Mouse (Mus musculus): ENCODE results near the gene Cubn. TPM values are rescaled to one million over a fixed set of nuclear protein-coding genes. Genes with fewer than 3 reads are reported as not detected.

The Cubn gene
- total RNA-seq, 2 experiments from 2014 or later, result not detected

DNA sequence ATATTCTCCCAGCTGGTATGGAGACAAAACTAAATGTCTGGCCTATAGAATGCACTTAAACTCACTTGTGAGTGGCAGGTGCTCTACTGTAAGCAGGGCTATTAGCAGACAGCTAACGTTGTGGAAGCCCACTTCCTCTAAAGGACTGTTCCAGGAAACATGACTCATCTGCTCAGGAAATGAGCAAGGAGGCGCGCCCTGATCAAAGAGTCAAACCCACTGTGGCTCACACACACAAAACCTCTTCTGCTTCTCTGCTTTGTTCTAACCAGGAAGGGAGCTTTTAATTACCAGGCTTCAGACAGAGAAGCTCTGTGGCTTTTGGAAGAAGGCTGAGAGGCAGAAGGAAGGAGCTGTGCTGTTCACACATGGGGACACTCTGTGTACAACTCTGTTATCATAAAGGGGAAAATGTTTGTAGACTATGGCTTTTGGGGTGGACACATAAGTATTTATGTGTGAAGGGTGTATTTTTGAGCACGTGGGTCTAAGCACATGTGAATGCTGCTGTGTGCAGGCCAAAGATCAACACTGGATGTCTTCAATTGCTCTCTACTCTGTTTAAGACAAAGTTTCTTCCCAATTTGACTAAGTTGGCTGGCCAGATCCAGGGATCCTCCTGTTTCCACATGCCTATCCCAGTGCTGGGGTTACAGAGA lies 78.0 kb downstream of the Cubn start:
- ATAC-seq (replicated peaks; ENCODE audit: low FRiP score, poor library complexity, severe bottlenecking), result no peak

DNA sequence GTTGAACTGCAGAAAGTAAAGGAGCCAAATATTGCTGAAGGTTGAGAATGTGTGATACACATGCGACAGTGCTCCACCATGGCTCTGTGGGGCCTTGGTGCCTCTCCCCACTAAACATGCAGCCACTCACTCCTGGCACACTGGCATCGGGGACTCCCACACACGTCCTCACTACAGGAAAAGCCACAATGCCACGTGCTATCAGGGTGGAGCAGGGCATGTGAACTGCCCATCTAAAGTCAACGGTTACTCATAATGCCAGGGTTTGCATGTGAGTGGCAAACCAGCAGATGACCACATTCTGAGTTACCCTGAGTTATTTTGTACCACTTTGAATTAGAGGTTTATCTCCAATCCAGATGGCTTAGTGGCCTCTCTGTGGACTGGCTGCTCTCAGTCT lies 81.0 kb downstream of the Cubn start:
- no peak for ATAC-seq (replicated peaks; ENCODE audit: low FRiP score, poor library complexity, severe bottlenecking)

DNA sequence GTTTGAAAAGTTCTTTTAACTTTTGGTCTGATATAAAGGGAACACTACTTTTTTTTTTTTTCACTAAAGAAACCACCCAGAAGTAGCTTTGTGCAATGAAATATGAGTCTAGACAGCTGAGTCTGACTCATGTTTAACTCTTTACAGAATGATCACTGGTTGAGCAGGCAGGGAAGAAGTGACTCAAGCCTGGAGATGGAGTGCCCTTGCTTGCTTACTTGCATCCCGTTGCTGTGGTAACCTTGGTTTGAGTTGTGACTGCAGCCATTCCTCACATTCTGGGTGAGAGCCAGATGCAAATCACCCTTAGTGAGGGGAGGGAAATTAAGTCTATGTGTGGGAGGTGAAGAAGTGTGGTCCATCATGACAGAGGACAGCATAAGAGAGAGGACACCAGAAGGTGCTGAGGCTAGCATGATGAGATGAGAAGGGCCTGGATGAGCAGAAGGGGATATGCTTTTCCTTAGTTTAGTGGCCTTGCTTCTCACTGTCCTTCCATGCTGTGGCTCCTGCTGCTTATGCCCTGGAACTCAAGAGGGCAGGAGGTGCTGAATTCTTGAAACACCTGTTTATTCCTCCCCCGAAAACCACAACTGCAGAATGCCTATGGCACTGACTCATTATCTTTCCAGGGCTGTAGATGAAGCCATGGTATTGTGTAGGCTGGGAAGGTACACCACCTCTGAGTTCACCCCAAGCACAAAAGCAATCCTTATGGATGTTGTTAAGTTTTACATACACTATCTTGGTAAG lies 81.7 kb downstream of the Cubn start:
- ATAC-seq (replicated peaks; ENCODE audit: low FRiP score, poor library complexity, severe bottlenecking), result no peak

DNA sequence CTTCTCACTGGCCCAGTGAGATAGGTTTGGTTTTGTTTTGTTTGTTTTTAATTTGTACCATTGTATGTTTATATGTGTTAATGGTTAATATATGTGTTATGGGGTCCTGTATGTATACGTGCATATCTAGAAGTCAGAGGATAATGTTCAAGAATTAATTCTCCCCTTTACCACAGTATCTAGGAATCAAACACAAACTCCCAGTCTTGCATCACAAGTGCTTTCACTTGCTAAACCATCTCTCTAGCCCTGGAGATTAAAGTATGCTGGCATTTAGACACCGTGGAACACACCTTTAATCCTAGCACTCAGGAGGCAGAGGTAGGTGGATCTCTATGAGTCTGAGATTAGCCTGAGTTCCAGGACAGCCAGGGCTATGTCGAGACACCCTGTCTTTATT lies 83.3 kb downstream of the Cubn start:
- ATAC-seq (replicated peaks; ENCODE audit: low FRiP score, poor library complexity, severe bottlenecking), result no peak

DNA sequence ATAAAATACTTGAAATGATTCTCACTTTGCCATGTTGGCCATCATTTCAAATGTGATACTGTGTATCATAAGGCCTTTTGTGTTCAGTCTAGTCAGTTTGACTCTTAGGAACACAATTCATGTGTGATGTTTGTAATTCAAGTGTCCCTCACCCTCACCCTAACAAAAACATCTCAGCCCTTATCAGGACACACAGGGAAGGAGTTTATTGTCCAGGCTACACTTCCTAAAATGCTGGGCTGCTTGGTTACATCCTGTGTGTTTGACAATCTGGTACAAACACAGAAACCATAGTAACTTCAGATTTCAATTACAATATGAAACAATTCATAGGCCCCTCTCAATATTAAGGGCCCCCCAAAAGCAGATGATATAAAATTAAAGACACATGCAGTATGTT lies 83.9 kb downstream of the Cubn start:
- no peak for ATAC-seq (replicated peaks; ENCODE audit: low FRiP score, poor library complexity, severe bottlenecking)

DNA sequence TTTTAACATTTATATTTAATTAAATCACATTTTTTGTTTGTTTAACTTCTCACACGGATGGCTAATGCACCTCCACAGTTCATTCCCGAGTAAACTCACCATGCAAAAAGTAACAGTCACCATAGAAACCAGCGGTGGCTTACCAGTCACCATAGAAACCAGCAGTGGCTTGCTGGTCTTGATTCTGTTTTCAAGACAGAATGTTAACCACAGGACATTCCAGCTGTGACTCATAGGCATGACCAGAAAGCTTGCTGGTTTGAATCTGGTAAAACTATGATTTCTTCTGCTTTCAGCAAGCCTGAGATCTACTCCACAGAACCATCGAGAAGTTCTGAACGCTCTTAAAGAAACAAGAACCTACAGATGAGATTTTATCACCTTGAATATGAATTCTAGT lies 84.3 kb downstream of the Cubn start:
- ATAC-seq (replicated peaks; ENCODE audit: low FRiP score, poor library complexity, severe bottlenecking), result no peak

DNA sequence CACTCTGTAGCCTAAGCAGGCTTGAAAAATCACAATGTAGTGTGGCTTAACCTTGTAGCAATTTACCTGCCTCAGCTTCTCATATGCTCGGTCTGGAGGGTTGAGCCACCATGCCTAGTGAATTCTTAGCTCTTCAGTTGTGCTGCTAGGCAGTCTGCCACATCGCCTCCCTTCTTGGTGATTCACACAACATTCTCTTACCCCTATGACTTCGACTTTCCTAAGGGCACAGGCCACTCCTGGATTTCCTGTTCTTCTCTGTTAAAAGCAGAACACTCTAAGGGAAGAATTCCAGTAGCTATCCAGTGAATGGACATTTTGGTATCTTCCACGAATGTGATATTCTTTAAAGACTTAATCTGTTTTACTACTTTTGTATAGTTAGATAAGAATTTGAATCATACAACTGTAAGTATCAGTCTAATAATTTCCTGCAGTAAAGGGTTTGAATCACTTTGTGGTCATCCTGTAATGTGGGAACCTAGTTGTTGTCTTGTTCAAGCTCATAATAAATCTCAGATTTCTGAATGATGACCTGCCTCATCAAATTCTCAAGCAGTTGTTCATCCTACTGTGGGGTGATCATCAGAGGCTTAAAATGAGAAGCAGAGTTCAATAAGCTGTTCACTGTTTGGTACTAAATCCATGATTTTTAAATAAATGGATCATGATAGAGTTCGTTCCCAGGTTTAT lies 86.5 kb downstream of the Cubn start:
- no peak for ATAC-seq (replicated peaks; ENCODE audit: low FRiP score, poor library complexity, severe bottlenecking)

DNA sequence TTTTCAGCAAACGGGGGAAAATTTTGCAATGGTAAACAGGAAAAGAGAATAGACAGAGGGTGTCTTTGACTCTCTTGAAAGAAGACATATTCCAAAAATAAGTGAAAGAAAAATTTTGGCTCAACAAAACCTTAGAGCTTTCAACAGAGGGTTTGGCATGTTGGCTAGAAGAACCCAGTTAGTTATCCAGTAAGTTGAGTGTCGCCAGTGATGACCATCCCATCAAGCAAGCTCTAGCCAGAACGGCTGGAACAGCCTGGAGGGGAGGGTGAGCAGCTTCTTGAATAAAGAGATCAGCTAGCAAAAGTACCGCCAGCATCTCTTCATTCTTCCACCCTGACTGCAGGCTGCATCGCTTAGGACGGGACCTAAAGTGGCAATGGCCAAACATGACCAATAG lies 90.8 kb downstream of the Cubn start:
- ATAC-seq (replicated peaks; ENCODE audit: low FRiP score, poor library complexity, severe bottlenecking), result no peak

DNA sequence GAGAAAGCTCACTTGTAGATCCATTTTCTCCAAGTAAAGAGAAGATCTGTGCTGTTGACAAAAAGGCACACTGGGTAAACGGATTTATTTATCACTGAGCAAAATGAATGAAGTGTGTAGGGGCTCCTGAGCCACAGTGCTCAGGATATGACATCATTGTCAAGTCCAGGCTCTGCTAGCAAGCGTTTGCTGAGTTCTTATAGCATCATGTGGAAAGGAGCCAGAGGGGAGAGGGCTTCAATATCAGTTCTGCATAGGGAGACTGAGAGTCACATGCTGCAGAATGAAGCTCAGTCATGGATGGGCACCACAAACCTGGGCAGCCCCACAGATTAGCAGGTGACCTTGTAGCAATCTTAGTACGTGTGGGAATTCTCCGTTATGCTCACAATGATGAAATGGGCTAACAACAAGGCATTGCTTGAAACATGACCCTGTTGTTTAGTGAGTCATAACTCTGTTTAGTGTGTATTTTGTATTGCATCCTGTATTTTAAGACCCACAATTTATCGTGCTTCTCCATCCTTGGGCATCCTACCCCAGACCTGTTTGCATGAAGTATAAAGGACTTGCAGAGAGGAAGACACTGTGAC lies 92.0 kb downstream of the Cubn start:
- no peak for ATAC-seq (replicated peaks; ENCODE audit: low FRiP score, poor library complexity, severe bottlenecking)

DNA sequence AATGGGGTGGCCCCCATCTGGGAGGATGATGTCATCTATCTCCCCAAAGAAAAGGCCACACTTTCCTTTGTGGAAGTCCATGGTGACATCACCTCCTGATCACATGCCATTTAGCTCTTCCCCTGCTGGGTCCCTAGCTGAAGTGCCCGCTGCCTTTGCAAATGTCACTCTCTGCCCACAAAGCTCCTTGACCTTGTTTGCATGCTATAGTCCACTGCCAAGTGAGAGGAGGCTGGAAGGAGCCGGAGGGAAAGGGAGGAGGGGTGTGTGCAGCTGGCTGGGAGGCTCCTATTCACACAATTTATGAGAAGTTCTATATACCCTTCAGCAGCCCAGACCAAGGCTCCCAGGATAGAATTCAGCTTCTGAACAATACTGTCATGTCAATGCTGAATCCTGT lies 92.7 kb downstream of the Cubn start:
- no peak for ATAC-seq (replicated peaks; ENCODE audit: low FRiP score, poor library complexity, severe bottlenecking)

DNA sequence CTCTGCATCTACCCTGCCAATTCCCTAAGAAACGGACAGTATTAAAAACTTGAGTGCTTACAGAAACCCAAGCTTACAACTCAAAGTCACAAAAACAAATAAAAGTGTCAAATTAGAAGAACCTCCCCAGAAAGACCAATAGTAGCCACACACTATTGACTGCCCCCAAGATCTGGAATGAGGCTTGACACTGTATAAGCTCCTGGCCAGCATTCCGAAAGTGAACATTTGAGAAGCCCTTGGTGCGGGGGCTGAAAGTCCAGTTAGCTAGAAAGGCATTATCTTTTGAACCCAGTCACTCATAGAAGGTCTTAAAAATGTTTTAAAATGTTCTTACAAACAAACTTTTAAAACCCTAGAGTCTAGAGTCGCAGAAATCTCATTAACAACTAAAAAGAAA lies 93.1 kb downstream of the Cubn start:
- ATAC-seq (replicated peaks; ENCODE audit: low FRiP score, poor library complexity, severe bottlenecking), result no peak

DNA sequence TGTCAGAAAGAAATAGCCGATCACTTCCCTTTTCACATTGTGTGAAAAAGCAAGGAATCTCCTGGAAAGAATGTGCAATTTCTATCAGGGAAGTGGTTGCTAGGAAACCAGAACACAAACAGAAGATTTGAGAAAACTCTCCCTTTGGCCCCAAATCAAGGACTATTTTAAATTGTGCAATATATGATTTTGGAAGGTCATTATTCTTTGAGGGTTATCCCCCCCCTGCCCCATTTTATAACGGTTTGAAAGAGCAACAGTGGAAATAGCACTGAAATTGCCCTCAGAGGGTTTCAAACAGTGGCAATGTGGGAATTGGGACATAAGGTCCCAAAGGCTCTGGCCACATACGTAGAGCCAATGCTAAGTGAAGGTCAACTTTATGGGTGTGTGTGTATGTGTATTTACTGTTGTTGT lies 95.5 kb downstream of the Cubn start:
- no peak for ATAC-seq (replicated peaks; ENCODE audit: low FRiP score, poor library complexity, severe bottlenecking)

DNA sequence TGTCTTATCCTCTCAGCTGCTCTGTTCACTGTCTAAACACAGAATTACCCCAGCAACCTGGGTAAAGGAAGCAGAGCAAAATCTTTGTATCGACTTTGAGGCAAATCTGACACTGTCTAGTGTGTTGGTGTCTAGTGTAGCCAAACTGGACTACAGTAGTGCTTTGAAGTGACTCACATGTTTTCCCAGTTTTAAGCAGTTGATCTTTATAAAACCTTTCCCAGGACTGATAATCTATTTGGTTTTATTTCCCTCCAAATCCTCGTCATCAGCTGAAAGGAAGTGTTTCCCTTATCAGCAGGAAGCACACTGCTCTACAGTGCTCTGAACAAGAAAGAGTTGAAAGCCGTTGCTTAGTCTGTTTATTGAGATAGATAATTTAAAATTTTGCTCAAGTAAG lies 100.6 kb downstream of the Cubn start:
- no peak for ATAC-seq (replicated peaks; ENCODE audit: low FRiP score, poor library complexity, severe bottlenecking)

DNA sequence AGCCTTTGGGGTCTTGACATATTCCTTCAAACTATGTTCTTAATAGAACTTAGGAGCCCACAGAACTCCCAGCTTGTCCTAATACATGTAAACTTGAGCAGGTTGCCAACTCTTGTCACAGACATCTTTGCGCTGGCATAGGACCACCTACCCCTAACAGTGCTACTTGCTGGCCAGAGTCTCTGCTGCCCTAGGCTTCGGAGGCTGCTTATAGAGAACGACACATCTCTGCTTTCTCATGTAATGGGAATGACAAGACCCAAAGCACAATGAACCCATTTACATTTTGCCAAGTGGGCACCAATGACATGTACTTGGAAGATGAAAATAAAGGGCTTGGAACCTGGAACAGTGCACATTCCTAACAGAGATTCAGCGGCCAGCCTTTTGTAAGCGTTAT lies 105.0 kb downstream of the Cubn start:
- ATAC-seq (replicated peaks; ENCODE audit: low FRiP score, poor library complexity, severe bottlenecking), result no peak

DNA sequence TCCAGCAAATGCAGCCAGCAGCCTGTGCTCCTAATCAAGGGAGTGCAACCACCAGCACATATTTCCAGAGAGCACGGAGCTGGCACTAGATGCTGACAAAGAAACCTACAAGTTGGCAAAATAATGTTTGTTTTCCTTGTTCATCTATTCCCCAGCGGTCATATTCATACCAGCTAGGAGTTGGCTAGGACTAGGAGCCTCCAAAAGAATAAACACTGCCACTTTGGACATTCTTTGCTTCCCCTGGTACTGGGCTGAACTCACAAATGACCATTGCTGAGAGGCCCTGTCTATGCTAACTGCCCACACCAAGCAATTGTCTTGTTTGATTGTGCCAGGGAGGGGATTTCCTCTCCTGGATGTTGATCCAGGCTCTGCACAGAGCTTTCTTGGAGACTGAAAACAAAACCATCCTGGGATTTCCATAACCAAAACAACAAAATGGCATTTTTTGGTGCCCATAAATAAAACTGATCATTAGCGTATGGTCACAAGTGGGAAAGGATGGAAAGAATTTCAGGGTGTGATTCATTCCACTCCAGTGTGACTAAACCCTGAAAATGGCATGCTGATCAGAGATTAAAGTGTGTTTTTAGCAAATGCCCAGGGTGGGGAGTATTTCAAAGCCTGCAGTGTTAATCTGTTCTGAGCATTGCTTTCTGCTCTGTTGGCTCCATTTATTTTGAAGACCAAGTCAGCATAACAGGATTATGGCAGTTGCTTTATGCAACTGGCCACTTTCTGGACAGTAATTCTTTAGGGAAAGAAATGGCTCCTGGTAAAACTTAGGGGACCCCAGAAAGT lies 105.9 kb downstream of the Cubn start:
- no peak for ATAC-seq (replicated peaks; ENCODE audit: low FRiP score, poor library complexity, severe bottlenecking)

DNA sequence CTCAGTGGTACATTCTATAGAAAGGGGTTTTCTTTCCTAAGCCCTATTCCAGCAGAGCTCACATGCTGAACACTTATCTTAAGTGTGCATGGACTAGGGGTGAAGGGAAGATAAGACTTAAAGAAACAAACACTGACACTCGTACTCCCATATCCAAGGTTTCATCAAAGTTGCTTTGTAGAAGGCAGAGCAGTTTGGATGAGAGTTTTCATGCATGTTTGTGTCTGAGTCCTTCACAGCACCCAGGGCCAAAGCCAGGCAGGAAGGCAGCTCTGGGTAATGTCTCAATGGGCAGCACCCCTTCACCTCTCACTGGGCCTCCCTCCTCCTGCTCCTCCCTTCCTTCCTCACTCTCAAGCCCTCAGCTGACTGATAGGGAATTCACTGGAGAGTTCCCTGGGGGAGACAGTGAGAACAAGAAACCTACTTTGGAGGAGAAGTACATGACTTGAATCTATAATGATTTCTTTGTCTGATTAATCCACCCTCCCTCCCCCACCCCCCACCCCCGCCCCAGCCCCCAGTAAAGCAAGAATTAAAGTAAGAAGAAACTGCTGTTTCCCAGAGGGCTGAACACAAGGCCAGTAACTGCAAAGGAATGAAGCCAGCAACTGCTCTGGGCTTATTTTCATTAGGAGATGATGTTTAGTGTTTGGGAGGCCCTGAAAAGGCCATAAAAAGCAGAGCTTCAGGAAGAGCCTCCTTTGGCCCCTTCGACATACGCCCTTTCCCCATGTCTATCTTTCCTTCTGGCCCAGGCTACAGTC lies 106.7 kb downstream of the Cubn start:
- ATAC-seq (replicated peaks; ENCODE audit: low FRiP score, poor library complexity, severe bottlenecking), result peak; percentile 62; the same call in 1 of the 2 replicates

DNA sequence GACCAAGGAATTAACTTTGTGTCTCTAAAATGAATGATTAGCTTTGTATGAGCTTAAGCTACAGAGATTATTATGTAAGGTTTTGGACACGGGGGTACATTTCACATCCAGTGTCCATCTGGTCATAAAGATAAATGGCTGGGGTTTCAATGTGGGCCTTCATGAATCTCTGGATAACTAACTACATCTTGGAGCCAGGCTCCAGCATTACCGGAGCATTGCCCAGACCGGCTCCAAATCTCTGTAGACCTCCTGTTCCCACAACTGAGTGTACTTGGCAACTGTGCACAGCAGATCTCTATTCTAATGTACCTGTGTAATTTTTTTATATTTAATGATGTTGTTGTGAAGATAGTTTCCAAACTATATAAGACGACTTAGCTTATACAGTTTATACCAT lies 115.4 kb downstream of the Cubn start:
- no peak for ATAC-seq (replicated peaks; ENCODE audit: low FRiP score, poor library complexity, severe bottlenecking)

DNA sequence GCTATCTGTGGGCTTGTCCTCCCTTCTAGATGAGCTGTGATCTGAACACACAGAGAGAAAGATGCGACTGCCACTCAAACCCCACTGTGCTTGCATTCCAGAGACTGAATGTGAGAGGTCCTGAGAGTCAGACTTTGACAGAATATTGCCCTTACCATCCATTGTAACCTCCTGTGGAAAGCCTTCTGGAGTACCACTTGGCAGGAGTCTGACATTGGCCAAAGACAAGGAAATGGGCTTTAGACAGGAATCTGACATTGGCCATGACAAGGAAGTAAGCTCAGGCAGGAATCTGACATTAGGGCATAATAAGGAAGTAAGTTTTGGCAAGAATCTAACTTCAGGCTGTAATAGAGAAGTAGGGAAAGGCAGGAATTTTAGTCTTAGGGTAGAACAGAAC lies 118.3 kb downstream of the Cubn start:
- no peak for ATAC-seq (replicated peaks; ENCODE audit: low FRiP score, poor library complexity, severe bottlenecking)

DNA sequence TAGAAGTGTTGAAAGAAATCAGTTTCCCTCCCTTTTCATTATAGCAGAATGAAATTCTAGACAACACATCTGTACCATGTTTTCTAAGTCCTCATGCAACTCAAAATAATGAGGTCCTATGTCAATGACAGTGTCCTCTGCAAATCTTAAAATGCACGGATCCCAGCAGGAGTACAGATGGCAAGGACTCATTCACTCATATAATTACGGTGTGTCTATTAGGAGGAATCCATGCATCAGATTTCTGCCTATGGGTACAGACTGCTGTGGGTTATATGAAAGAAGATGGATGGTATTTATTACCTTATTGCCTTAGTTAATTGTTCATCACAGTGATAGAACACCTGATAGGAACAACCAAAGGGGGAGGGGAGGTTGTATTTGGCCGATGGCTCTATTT lies 118.8 kb downstream of the Cubn start:
- ATAC-seq (replicated peaks; ENCODE audit: low FRiP score, poor library complexity, severe bottlenecking), result no peak

All from erythroblast, adult 5-6 weeks (primary cell).